Mouse (Mus musculus): Measurements from ENCODE around the gene Srp14.

The Srp14 gene

DNA sequence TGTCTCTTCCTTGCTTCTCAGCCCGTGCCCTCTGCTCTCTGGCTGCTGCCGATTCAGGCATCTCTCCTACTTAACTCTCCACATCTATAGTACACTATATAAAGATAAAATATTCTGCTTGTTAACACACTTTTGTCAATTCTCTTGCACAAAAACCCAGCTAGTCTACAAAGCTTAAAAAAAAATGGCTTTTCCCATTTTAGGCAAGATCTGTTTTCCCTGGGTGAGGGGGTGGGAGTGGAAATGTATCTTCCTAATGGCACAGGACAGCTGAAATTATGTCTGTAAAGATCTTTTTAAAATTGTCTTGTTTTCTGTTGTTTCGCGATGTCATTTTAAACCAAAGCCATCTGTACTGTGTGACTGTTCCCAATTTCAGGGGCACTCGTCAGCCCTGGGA, 16.0 kb downstream of the Srp14 start:
- peaks cover 4% of the 10 kb centered on the region for H3K4me1 ChIP-seq (replicated peaks; ENCODE audit: low read depth, low read length)

DNA sequence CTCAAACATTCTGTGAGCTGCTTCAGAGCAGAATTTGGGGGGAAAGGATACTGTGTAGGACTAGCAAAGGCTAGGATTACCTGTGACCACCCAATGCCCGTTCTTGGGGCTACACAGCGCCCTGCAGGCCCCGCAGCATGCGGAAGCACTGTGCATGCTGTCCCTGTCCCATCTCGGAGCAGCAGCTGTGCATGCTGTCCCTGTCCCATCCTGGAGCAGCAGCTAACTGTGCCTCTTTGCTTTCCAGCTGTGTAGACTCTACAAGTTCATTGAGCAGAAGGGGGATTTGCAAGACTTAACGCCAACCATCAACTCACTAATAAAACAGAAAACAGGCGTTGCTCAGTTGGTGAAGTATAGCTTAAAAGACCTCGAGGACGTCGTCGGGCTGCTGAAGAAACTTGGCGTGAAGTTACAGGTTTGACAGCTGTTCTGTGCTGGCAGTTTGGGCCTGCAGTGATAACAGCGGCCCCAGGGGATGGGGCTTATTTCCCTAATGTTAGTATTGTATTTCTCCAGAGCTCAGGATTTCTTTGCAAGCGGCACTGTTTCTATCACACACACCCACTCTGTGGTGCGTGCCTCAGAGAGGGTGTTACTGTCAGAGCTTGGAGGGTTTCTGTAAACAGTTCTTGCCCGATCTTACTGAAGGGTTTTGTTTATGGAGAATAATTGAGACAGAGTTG, 17.9 kb downstream of the Srp14 start:
- Histone ChIP-seq H3K9me3 (ENCODE audit: low read length) (no peaks in the 10 kb centered on the region), H3K4me3 (replicated peaks; ENCODE audit: low read length) (no peak overlapping the region), H3K36me3 (ENCODE audit: insufficient read depth, low read length) (peaks cover 14% of the 10 kb centered on the region), H3K27me3 (ENCODE audit: insufficient read depth, low read length) (no peaks in the 10 kb centered on the region), H3K4me1 (replicated peaks; ENCODE audit: low read depth, low read length) (peaks cover 4% of the 10 kb centered on the region)
- TF ChIP-seq CTCF (conservative IDR thresholded peaks at IDR 0.05; ENCODE audit: low read length) (no peak), NANOG (IDR thresholded peaks at IDR 0.05; ENCODE audit: borderline replicate concordance, low read length) (no peak), POU5F1 (IDR thresholded peaks at IDR 0.05; ENCODE audit: borderline replicate concordance, low read length) (no peak)

More for the DNA sequence above, 16.0 kb downstream of the Srp14 start:
- H3K9me3 ChIP-seq (ENCODE audit: low read length) = no peaks in the 10 kb centered on the region
- H3K4me3 ChIP-seq (replicated peaks; ENCODE audit: low read length) = no peak overlapping the region
- H3K27me3 ChIP-seq (ENCODE audit: insufficient read depth, low read length) = no peaks in the 10 kb centered on the region
- TF ChIP-seq NANOG (IDR thresholded peaks at IDR 0.05; ENCODE audit: borderline replicate concordance, low read length) = no peak
- no peak for TF ChIP-seq POU5F1 (IDR thresholded peaks at IDR 0.05; ENCODE audit: borderline replicate concordance, low read length)
- no peak for TF ChIP-seq CTCF (conservative IDR thresholded peaks at IDR 0.05; ENCODE audit: low read length)
- H3K36me3 ChIP-seq (ENCODE audit: insufficient read depth, low read length) = peaks cover 14% of the 10 kb centered on the region

DNA sequence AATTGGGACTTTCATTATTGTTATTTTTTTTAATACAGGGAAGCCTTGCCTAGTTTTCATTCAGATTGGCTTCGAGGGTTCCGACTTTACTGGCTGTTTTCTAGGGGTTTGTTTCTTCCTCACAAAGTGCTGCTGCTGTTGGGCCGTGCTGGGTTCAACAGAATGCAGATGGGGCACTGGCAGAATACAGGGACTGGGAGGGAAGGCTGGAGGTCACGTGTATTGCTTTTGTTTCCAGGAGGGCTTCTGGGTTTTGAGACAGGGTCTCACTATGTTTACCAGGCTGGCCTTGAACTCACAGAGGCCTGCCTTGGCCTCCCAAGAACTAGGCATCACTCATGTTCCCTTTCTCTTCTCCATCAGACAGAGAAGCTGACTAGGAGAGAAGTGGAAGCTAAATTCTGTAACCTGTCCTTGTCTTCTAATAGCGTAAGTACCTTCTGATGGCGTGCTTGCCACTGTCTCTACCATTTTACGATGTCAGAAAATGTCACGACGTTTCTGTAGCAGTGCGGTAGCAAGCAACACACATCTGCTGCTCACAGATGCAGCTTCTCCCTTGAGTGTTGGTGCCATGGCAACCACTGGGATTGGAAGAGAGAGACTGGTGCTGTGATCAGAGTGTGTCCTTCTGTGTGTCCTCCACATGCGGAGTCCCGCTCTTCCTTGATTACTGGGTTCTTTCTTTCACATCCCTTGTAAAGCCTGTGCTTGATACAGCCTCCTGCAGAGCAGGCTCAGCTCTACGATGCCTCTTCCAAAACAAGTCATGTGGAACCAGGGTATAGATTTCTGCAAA, 21.8 kb downstream of the Srp14 start:
- TF ChIP-seq POU5F1 (IDR thresholded peaks at IDR 0.05; ENCODE audit: borderline replicate concordance, low read length) = no peak
- TF ChIP-seq CTCF (conservative IDR thresholded peaks at IDR 0.05; ENCODE audit: low read length) = no peak
- no peak for TF ChIP-seq NANOG (IDR thresholded peaks at IDR 0.05; ENCODE audit: borderline replicate concordance, low read length)
- Histone ChIP-seq H3K9me3 (ENCODE audit: low read length) (no peaks in the 10 kb centered on the region), H3K4me1 (replicated peaks; ENCODE audit: low read depth, low read length) (no peaks in the 10 kb centered on the region)

DNA sequence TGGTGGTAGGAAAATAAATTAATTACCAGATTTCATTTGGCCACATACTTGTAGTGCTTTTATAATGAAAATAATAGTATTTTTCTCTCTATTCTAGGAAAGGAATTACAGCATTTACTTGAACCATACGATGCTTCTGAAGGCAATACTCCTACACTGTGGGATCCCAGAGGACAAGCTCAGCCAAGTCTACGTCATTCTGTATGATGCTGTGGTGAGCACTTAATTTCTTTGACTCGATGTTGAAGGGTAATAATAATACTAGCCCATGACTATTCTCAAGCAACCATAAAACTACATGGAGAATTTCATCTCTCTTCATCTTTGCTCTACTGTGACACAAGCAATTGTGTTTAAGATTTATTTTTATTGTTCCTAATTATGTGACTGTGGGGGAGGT, 22.5 kb downstream of the Srp14 start:
- Histone ChIP-seq H3K4me3 (replicated peaks; ENCODE audit: low read length) (no peak overlapping the region), H3K27me3 (ENCODE audit: insufficient read depth, low read length) (no peaks in the 10 kb centered on the region), H3K4me1 (replicated peaks; ENCODE audit: low read depth, low read length) (no peaks in the 10 kb centered on the region), H3K36me3 (ENCODE audit: insufficient read depth, low read length) (0 out of 2 replicates have a peak, but pooled peaks cover 6% of the 10 kb centered on the region), H3K9me3 (ENCODE audit: low read length) (no peaks in the 10 kb centered on the region)
- TF ChIP-seq NANOG (IDR thresholded peaks at IDR 0.05; ENCODE audit: borderline replicate concordance, low read length) (no peak), POU5F1 (IDR thresholded peaks at IDR 0.05; ENCODE audit: borderline replicate concordance, low read length) (no peak), CTCF (conservative IDR thresholded peaks at IDR 0.05; ENCODE audit: low read length) (no peak)

More for the DNA sequence above, 21.8 kb downstream of the Srp14 start:
- 0 out of 2 replicates have a peak, but pooled peaks cover 8% of the 10 kb centered on the region for H3K36me3 ChIP-seq (ENCODE audit: insufficient read depth, low read length)
- no peak overlapping the region for H3K4me3 ChIP-seq (replicated peaks; ENCODE audit: low read length)
- no peaks in the 10 kb centered on the region for H3K27me3 ChIP-seq (ENCODE audit: insufficient read depth, low read length)

DNA sequence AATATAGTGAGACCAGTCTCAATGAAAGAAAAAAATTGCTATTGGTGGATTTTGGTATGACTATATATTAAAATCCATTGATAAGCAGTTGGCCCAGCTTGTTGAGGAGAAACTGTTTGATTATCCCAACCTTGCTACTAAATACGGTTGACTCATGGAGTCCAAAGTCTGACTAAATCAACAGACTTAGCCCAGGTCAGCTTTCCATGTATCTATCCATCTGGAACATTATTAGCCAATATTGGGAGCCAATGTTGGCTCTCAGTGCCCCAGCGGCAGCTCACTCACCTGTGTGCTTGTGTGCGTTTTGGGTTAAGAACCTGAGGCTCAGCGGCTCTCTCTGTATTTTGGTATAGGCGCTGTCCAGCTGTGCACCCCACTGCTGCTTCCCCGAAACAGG, 28.5 kb downstream of the Srp14 start:
- H3K4me1 ChIP-seq (replicated peaks; ENCODE audit: low read depth, low read length) = no peaks in the 10 kb centered on the region
- no peak for TF ChIP-seq CTCF (conservative IDR thresholded peaks at IDR 0.05; ENCODE audit: low read length)
- no peak for TF ChIP-seq NANOG (IDR thresholded peaks at IDR 0.05; ENCODE audit: borderline replicate concordance, low read length)
- no peak for TF ChIP-seq POU5F1 (IDR thresholded peaks at IDR 0.05; ENCODE audit: borderline replicate concordance, low read length)

DNA sequence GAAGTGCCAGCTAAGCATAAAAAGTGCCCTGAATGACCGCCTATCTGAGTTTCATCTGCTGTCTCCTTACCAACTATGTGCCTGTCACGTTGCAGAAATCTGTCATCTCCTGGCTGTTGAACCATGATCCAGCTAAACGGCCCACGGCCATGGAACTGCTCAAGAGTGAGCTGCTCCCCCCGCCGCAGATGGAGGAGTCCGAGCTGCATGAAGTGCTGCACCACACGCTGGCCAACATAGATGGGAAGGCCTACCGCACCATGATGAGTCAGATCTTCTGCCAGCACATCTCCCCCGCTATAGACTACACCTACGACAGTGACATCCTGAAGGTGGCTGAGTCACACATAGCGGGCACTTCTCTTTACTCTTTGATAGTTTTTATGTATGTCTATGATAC, 31.3 kb downstream of the Srp14 start:
- peaks cover 16% of the 10 kb centered on the region for H3K36me3 ChIP-seq (ENCODE audit: insufficient read depth, low read length)
- H3K4me3 ChIP-seq (replicated peaks; ENCODE audit: low read length) = no peak overlapping the region
- no peaks in the 10 kb centered on the region for H3K27me3 ChIP-seq (ENCODE audit: insufficient read depth, low read length)
- H3K4me1 ChIP-seq (replicated peaks; ENCODE audit: low read depth, low read length) = no peaks in the 10 kb centered on the region
- H3K9me3 ChIP-seq (ENCODE audit: low read length) = peaks cover 14% of the 10 kb centered on the region
- no peak for TF ChIP-seq NANOG (IDR thresholded peaks at IDR 0.05; ENCODE audit: borderline replicate concordance, low read length)
- TF ChIP-seq CTCF (conservative IDR thresholded peaks at IDR 0.05; ENCODE audit: low read length) = no peak
- no peak for TF ChIP-seq POU5F1 (IDR thresholded peaks at IDR 0.05; ENCODE audit: borderline replicate concordance, low read length)

More for the DNA sequence above, 28.5 kb downstream of the Srp14 start:
- Histone ChIP-seq H3K36me3 (ENCODE audit: insufficient read depth, low read length) (0 out of 2 replicates have a peak, but pooled peaks cover 4% of the 10 kb centered on the region), H3K9me3 (ENCODE audit: low read length) (no peaks in the 10 kb centered on the region), H3K27me3 (ENCODE audit: insufficient read depth, low read length) (no peaks in the 10 kb centered on the region), H3K4me3 (replicated peaks; ENCODE audit: low read length) (no peak overlapping the region)

DNA sequence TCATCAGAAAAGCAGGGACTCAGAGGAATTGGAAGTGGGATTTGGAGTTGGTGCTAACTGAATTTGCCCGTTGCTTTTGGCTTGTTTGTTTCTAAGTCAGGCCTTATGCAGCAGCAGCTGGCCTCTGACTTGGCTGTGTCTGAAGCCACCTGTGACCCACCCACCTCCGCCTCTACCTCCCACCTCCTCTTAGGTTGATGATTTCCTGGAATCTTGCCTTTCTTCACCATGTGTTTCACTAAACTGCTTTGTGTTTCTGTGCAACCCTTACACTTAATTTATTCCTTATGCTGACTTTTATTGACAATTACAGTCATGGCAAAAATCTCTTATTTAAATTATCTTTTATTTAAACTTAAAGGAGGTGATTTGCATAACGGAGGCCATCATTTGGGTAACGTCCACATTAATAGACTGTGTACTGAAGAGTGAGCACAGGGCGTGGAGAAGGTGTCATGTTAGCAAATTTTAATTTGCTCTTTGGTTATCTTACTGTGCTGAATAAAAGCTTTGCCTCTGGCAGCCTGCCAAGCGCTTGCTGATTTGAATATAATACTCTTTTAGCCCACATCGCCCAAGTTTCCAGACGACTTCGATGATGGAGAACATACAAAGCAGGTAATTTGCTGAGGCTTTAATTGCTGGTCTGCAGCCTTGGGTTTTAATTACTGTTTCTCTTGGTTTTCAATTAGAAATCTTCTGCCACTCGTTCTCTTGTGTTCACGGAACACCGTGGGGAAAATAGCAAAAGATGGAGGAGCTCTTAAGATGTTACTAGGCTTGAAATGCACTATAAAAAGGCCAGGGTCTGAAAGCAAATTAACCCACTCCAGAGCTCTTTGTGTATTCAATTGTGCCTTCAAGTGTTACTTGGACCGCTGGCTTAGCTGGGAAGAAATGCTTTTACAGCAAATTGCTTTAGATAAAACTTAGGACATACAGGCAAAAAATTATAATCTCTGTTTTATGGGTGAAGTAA, 33.5 kb downstream of the Srp14 start:
- Histone ChIP-seq H3K4me1 (replicated peaks; ENCODE audit: low read depth, low read length) (no peaks in the 10 kb centered on the region; the same call in 1 of the 2 replicates), H3K36me3 (ENCODE audit: insufficient read depth, low read length) (peaks cover 21% of the 10 kb centered on the region), H3K4me3 (replicated peaks; ENCODE audit: low read length) (no peak overlapping the region), H3K9me3 (ENCODE audit: low read length) (peaks cover 14% of the 10 kb centered on the region), H3K27me3 (ENCODE audit: insufficient read depth, low read length) (no peaks in the 10 kb centered on the region)
- TF ChIP-seq POU5F1 (IDR thresholded peaks at IDR 0.05; ENCODE audit: borderline replicate concordance, low read length) = no peak
- no peak for TF ChIP-seq CTCF (conservative IDR thresholded peaks at IDR 0.05; ENCODE audit: low read length)
- TF ChIP-seq NANOG (IDR thresholded peaks at IDR 0.05; ENCODE audit: borderline replicate concordance, low read length) = no peak

Data from E14TG2a.4 (cell line).